Mouse (Mus musculus): ENCODE results near the gene Shld2. TPM values are rescaled to one million over a fixed set of nuclear protein-coding genes. Genes with fewer than 3 reads are reported as not detected.
"Not testable (repeated sequence)": the region's sequence is repeated elsewhere in the genome, so short reads cannot be mapped to it uniquely, and the experiment has no call there.

Gene Shld2
- polyA plus RNA-seq, 1 experiment = 4.2 TPM

GRCm38 (mm10) chr14:34279726-34280125 lies 30.6 kb downstream of the Shld2 start:
- Histone ChIP-seq H3K27ac (ENCODE audit: control insufficient read depth, insufficient read depth, low read length) (no peak overlapping the region), H3K36me3 (ENCODE audit: control insufficient read depth, insufficient read depth, low read length) (no peaks in the 10 kb centered on the region), H3K4me1 (replicated peaks; ENCODE audit: control insufficient read depth, insufficient read depth, low read length) (no peaks in the 10 kb centered on the region), H3K4me3 (ENCODE audit: control insufficient read depth, insufficient read depth, low read length) (no peak overlapping the region), H3K27me3 (ENCODE audit: control insufficient read depth, insufficient read depth, low read length) (no peaks in the 10 kb centered on the region)
- WGBS = 93% methylated on average over 4 of the region's 4 CpGs
- no peak for DNase-seq
- TF ChIP-seq CTCF (IDR thresholded peaks at IDR 0.05; ENCODE audit: borderline replicate concordance, control insufficient read depth, extremely low read depth, insufficient read depth, low read length, poor library complexity) = no peak
- TF ChIP-seq POLR2A (IDR thresholded peaks at IDR 0.05; ENCODE audit: control insufficient read depth, extremely low read depth, insufficient read depth, low read length, poor library complexity) = no peak

DNA sequence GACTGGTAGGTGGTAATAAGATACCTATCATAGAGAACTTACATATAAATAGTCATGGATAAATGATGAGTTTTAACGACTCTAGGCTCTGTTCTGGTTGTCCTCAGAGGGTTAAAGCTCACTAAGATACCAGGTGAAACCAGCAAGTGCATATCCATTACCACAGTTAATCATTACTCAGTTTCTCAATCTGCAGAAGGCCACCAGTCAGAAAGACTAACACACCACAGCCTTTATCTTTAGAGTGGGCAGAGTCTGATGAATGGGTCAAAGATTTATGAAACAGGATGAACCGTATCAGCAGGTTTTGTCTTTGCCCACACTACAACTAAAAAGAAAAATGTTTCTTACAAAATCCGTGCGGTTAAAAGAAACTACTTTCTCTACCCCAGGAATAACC lies 35.1 kb downstream of the Shld2 start:
- Histone ChIP-seq H3K27ac (ENCODE audit: control insufficient read depth, insufficient read depth, low read length) (no peak overlapping the region), H3K4me3 (ENCODE audit: control insufficient read depth, insufficient read depth, low read length) (no peak overlapping the region), H3K27me3 (ENCODE audit: control insufficient read depth, insufficient read depth, low read length) (no peaks in the 10 kb centered on the region), H3K36me3 (ENCODE audit: control insufficient read depth, insufficient read depth, low read length) (no peaks in the 10 kb centered on the region), H3K4me1 (replicated peaks; ENCODE audit: control insufficient read depth, insufficient read depth, low read length) (no peaks in the 10 kb centered on the region)
- TF ChIP-seq POLR2A (IDR thresholded peaks at IDR 0.05; ENCODE audit: control insufficient read depth, extremely low read depth, insufficient read depth, low read length, poor library complexity) = no peak
- TF ChIP-seq CTCF (IDR thresholded peaks at IDR 0.05; ENCODE audit: borderline replicate concordance, control insufficient read depth, extremely low read depth, insufficient read depth, low read length, poor library complexity) = no peak
- WGBS = 96% methylated on average over 4 of the region's 4 CpGs
- DNase-seq = no peak

GRCm38 (mm10) chr14:34274141-34274540 lies 36.2 kb downstream of the Shld2 start:
- H3K27me3 ChIP-seq (ENCODE audit: control insufficient read depth, insufficient read depth, low read length) = no peaks in the 10 kb centered on the region
- DNase-seq = no peak
- whole genome bisulfite sequencing = 97% methylated on average over 3 of the region's 3 CpGs
- TF ChIP-seq POLR2A (IDR thresholded peaks at IDR 0.05; ENCODE audit: control insufficient read depth, extremely low read depth, insufficient read depth, low read length, poor library complexity) (no peak), CTCF (IDR thresholded peaks at IDR 0.05; ENCODE audit: borderline replicate concordance, control insufficient read depth, extremely low read depth, insufficient read depth, low read length, poor library complexity) (no peak)
- no peaks in the 10 kb centered on the region for H3K36me3 ChIP-seq (ENCODE audit: control insufficient read depth, insufficient read depth, low read length)
- no peak overlapping the region for H3K27ac ChIP-seq (ENCODE audit: control insufficient read depth, insufficient read depth, low read length)
- no peak overlapping the region for H3K4me3 ChIP-seq (ENCODE audit: control insufficient read depth, insufficient read depth, low read length)
- H3K4me1 ChIP-seq (replicated peaks; ENCODE audit: control insufficient read depth, insufficient read depth, low read length) = no peaks in the 10 kb centered on the region

DNA sequence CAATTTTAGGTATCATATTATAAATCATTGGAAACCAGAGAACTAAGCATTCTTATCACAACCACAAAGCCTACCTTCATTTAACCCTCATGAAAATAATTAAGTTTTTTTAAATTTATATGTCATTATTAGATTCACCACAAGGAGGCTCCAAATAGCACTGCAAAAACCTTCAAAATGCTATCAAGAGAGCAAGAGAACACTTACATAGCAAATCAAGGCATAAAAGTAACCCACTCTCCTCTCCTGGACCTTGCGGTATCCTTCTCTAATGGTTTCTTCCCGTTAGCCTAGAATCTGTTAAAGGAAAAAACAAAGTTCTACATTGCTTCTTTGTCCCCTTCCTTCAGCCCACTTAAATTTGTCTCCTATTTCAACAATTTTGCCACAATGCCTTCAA lies 37.0 kb downstream of the Shld2 start:
- Histone ChIP-seq H3K36me3 (ENCODE audit: control insufficient read depth, insufficient read depth, low read length) (no peaks in the 10 kb centered on the region), H3K4me3 (ENCODE audit: control insufficient read depth, insufficient read depth, low read length) (no peak overlapping the region), H3K4me1 (replicated peaks; ENCODE audit: control insufficient read depth, insufficient read depth, low read length) (no peaks in the 10 kb centered on the region), H3K27ac (ENCODE audit: control insufficient read depth, insufficient read depth, low read length) (no peak overlapping the region), H3K27me3 (ENCODE audit: control insufficient read depth, insufficient read depth, low read length) (no peaks in the 10 kb centered on the region)
- 69% methylated on average over 2 of the region's 2 CpGs for WGBS
- DNase-seq = no peak
- TF ChIP-seq CTCF (IDR thresholded peaks at IDR 0.05; ENCODE audit: borderline replicate concordance, control insufficient read depth, extremely low read depth, insufficient read depth, low read length, poor library complexity) (no peak), POLR2A (IDR thresholded peaks at IDR 0.05; ENCODE audit: control insufficient read depth, extremely low read depth, insufficient read depth, low read length, poor library complexity) (no peak)

GRCm38 (mm10) chr14:34268046-34268445 lies 42.2 kb downstream of the Shld2 start:
- H3K27ac ChIP-seq (ENCODE audit: control insufficient read depth, insufficient read depth, low read length) = no peak overlapping the region
- WGBS = 96% methylated on average over 9 of the region's 9 CpGs
- no peak overlapping the region for H3K4me3 ChIP-seq (ENCODE audit: control insufficient read depth, insufficient read depth, low read length)
- no peaks in the 10 kb centered on the region for H3K36me3 ChIP-seq (ENCODE audit: control insufficient read depth, insufficient read depth, low read length)
- no peaks in the 10 kb centered on the region for H3K4me1 ChIP-seq (replicated peaks; ENCODE audit: control insufficient read depth, insufficient read depth, low read length)
- TF ChIP-seq CTCF (IDR thresholded peaks at IDR 0.05; ENCODE audit: borderline replicate concordance, control insufficient read depth, extremely low read depth, insufficient read depth, low read length, poor library complexity) = no peak
- TF ChIP-seq POLR2A (IDR thresholded peaks at IDR 0.05; ENCODE audit: control insufficient read depth, extremely low read depth, insufficient read depth, low read length, poor library complexity) = no peak
- DNase-seq = no peak
- H3K27me3 ChIP-seq (ENCODE audit: control insufficient read depth, insufficient read depth, low read length) = no peaks in the 10 kb centered on the region

GRCm38 (mm10) chr14:34258525-34258924 lies 51.8 kb downstream of the Shld2 start:
- not testable (repeated sequence) for H3K4me1 ChIP-seq (replicated peaks; ENCODE audit: control insufficient read depth, insufficient read depth, low read length); H3K36me3 ChIP-seq (ENCODE audit: control insufficient read depth, insufficient read depth, low read length); H3K27me3 ChIP-seq (ENCODE audit: control insufficient read depth, insufficient read depth, low read length); H3K27ac ChIP-seq (ENCODE audit: control insufficient read depth, insufficient read depth, low read length); H3K4me3 ChIP-seq (ENCODE audit: control insufficient read depth, insufficient read depth, low read length); DNase-seq
- WGBS = 90% methylated on average over 3 of the region's 3 CpGs

DNA sequence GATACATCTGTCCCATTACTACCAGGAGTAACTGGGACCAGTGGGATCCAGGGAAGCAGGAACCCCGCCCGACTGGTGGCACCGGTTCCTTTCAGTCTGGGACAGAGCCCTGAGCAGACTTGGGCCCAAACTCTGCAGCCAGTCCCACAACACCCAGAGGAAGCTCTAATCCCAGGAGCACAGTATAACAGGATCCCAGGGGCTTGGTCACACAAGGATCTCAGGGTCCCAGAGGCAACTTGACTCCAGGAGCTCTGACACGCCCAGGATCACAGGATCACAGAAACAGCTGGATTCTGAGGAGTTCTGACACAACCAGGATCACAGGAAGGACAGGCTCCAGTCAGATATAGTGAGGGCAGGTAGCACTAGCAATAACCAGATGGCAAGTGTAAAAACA lies 57.0 kb downstream of the Shld2 start:
- TF ChIP-seq CTCF (IDR thresholded peaks at IDR 0.05; ENCODE audit: borderline replicate concordance, control insufficient read depth, extremely low read depth, insufficient read depth, low read length, poor library complexity) = no peak
- no peak for TF ChIP-seq POLR2A (IDR thresholded peaks at IDR 0.05; ENCODE audit: control insufficient read depth, extremely low read depth, insufficient read depth, low read length, poor library complexity)
- Histone ChIP-seq H3K27ac (ENCODE audit: control insufficient read depth, insufficient read depth, low read length) (no peak overlapping the region), H3K27me3 (ENCODE audit: control insufficient read depth, insufficient read depth, low read length) (no peaks in the 10 kb centered on the region), H3K36me3 (ENCODE audit: control insufficient read depth, insufficient read depth, low read length) (no peaks in the 10 kb centered on the region), H3K4me3 (ENCODE audit: control insufficient read depth, insufficient read depth, low read length) (no peak overlapping the region), H3K4me1 (replicated peaks; ENCODE audit: control insufficient read depth, insufficient read depth, low read length) (no peaks in the 10 kb centered on the region)
- WGBS = 94% methylated on average over 4 of the region's 4 CpGs
- no peak for DNase-seq
